Mouse (Mus musculus): Measurements from ENCODE around the gene Hmg20a. TPM values are rescaled to one million over a fixed set of nuclear protein-coding genes. Genes with fewer than 3 reads are reported as not detected.

Hmg20a gene
- polyA plus RNA-seq, 1 experiment: 61.3 TPM

DNA sequence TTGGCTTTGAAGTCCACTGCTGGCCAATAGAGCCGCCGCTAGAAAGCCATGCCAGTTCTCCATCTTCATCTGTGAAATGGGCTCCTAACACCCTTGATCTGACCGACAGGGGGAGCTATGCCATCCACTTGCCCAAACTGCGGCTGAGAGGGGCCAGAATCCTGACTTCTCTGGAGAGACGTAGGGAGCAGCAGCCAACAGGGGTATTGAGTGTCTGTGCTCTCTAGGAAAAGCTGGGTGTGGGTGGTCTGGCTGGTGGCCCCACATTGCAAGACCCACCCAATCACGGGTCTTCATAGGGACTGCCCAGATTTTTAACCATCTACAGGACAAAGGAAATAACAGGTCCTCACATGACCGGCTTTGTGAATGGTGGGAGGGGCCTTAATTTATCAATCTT is 116.3 kb downstream of the Hmg20a start:
- Histone ChIP-seq H3K4me1 (ENCODE audit: control insufficient read depth, insufficient read depth, low read length) (no peaks in the 10 kb centered on the region), H3K4me3 (ENCODE audit: insufficient read depth, low read length) (no peak overlapping the region), H3K27ac (ENCODE audit: insufficient read depth, low read length) (no peak overlapping the region)
- TF ChIP-seq CTCF (IDR thresholded peaks at IDR 0.05; ENCODE audit: extremely low read depth, insufficient read depth, low read length): no peak
- TF ChIP-seq POLR2A (IDR thresholded peaks at IDR 0.05; ENCODE audit: extremely low read depth, insufficient read depth, low read length): no peak

DNA sequence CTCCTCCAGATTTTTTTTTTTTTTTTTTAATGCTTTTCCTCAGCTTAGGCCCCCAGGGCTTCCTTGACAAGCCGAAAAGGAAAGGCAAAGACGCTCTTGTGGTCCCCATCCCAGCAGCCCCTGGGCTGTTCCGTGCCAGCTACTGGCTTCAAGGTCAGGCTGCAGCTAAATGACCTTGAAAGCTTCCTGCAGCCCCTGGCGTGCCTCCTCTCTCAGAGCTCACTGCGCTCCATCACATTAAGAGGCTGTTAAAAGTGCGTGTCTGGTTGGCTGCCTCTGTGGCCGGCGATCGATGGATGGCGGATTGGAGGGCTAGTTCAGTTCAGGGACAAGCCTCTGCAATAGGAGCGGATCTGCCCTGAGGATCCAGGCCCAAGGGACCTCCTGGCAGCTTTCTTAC is 117.0 kb downstream of the Hmg20a start:
- TF ChIP-seq CTCF (IDR thresholded peaks at IDR 0.05; ENCODE audit: extremely low read depth, insufficient read depth, low read length): no peak
- TF ChIP-seq POLR2A (IDR thresholded peaks at IDR 0.05; ENCODE audit: extremely low read depth, insufficient read depth, low read length): no peak
- Histone ChIP-seq H3K4me1 (ENCODE audit: control insufficient read depth, insufficient read depth, low read length) (no peaks in the 10 kb centered on the region), H3K27ac (ENCODE audit: insufficient read depth, low read length) (no peak overlapping the region), H3K4me3 (ENCODE audit: insufficient read depth, low read length) (no peak overlapping the region)

DNA sequence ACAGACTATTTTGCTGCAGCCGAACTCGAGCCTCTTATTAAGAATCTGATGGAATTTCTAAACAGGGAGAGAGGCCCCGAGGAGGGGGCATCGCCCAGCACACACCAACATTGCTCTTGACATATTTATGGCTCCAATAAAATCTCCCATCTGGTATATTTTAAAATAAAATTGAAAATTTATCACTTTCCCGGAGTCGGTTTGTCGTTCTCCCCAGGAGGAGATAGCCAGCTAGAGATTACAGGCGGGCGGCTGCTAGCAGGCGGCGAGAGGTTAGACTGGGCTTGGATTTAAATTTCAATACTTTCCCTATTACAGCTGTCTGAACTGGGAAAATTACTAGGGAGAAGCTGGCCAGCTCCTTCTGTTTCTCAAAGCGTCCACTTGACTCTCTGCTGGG is 121.6 kb downstream of the Hmg20a start:
- Histone ChIP-seq H3K4me1 (ENCODE audit: control insufficient read depth, insufficient read depth, low read length) (no peaks in the 10 kb centered on the region), H3K4me3 (ENCODE audit: insufficient read depth, low read length) (no peak overlapping the region), H3K27ac (ENCODE audit: insufficient read depth, low read length) (no peak overlapping the region)
- TF ChIP-seq CTCF (IDR thresholded peaks at IDR 0.05; ENCODE audit: extremely low read depth, insufficient read depth, low read length) (no peak), POLR2A (IDR thresholded peaks at IDR 0.05; ENCODE audit: extremely low read depth, insufficient read depth, low read length) (no peak)

DNA sequence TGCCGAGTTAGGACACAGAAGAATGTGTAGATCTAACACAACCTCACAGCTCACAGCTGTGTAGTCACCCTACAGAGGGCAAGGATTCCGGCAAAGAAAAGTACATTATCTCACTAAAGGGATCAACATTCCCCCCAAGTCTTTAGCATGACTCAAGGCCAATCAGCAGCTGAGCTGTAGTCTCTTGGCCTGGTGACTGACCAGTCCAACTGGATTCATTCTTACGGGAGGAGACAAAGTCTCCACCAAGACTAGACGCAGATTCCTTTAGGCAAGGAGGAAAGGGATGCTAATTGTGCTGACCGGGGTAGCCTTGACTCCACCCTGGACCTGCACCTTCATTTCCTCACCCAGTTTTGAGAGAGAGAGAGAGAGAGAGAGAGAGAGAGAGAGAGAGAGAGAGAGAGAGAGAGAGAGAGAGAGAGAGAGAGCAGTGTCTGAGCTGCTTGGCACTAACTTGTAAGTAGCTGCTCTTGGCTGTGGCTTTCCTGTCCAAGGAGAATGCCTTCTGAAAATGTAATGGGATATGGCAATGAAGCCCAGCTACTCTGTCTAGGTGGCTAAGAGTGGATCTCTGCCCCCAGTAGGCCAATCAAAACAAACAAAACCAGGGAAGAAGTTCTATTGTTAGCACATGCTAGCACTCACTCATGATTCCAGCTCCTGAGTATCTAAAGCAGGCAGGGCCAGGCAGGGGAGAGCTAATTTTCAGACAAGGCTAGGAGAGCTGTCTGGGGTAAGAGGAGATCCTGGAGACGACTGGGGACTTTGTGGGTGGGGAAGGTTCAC is 126.5 kb downstream of the Hmg20a start:
- no peak overlapping the region for H3K4me3 ChIP-seq (ENCODE audit: insufficient read depth, low read length)
- TF ChIP-seq POLR2A (IDR thresholded peaks at IDR 0.05; ENCODE audit: extremely low read depth, insufficient read depth, low read length) (no peak), CTCF (IDR thresholded peaks at IDR 0.05; ENCODE audit: extremely low read depth, insufficient read depth, low read length) (no peak)
- no peaks in the 10 kb centered on the region for H3K4me1 ChIP-seq (ENCODE audit: control insufficient read depth, insufficient read depth, low read length)
- H3K27ac ChIP-seq (ENCODE audit: insufficient read depth, low read length): no peak overlapping the region

Other genes with a start within 250 kb of the Hmg20a start
- gene Peak1, start 542 bp upstream of the Hmg20a start, polyA plus RNA-seq (2012; rRNA removed): 14.4 and 14.9 TPM in 2 replicates